Mouse (Mus musculus) stomach, embryonic 14.5 days (tissue): Measurements from ENCODE around the gene Trim7. TPM values are rescaled to one million over a fixed set of nuclear protein-coding genes. Genes with fewer than 3 reads are reported as not detected.

Experiments
- ATAC-seq: fragments of 200-750 bp; cut with Nextera tagmentation; 2 replicates; pipeline ENCODE4 v1.8.0; 2017; ENCODE audit warnings: low read depth, moderate TSS enrichment; ENCODE audit not compliant: insufficient number of reproducible peaks, insufficient read depth, low FRiP score
- H3K27ac ChIP-seq: fragments of 300-500 bp; sonication (generic); 2 replicates; pipeline ENCODE4 v1.5.1; 2014; ENCODE audit warnings: mild to moderate bottlenecking, low read length, moderate library complexity, mixed read lengths
- H3K27me3 ChIP-seq: fragments of 300-500 bp; sonication (generic); 2 replicates; pipeline ENCODE4 v1.6.1; 2014; ENCODE audit warnings: low read length, control low read depth, mixed read lengths; ENCODE audit not compliant: control insufficient read depth, insufficient read depth
- H3K36me3 ChIP-seq: fragments of 300-500 bp; sonication (generic); 2 replicates; pipeline ENCODE4 v1.6.1; 2014; ENCODE audit warnings: mild to moderate bottlenecking, control low read depth, low read length, moderate library complexity, mixed read lengths; ENCODE audit not compliant: control insufficient read depth, insufficient read depth
- H3K4me1 ChIP-seq: fragments of 300-500 bp; sonication (generic); 2 replicates; pipeline ENCODE4 v1.6.1; 2014; ENCODE audit warnings: low read length, control low read depth, mixed read lengths; ENCODE audit not compliant: control insufficient read depth, insufficient read depth
- H3K4me2 ChIP-seq: fragments of 300-500 bp; sonication (generic); replicated peaks from 2 replicates; pipeline ENCODE4 v1.6.1; 2014; ENCODE audit warnings: low read depth, low read length, control low read depth
- H3K4me3 ChIP-seq: fragments of 300-500 bp; sonication (generic); 2 replicates; pipeline ENCODE4 v1.5.1; 2014; ENCODE audit warnings: low read depth, low read length, control low read depth
- H3K9ac ChIP-seq: fragments of 300-500 bp; sonication (generic); replicated peaks from 2 replicates; pipeline ENCODE4 v1.6.1; 2014; ENCODE audit warnings: low read depth, mild to moderate bottlenecking, control low read depth, low read length, moderate library complexity, mixed read lengths
- H3K9me3 ChIP-seq: fragments of 300-500 bp; sonication (generic); 2 replicates; pipeline ENCODE4 v1.6.1; 2016; ENCODE audit warnings: low read depth, low read length, control low read depth; ENCODE audit not compliant: control insufficient read depth
- WGBS: fragments of 180-500 bp; shearing (Covaris S2); extraction: QIAGEN DNeasy Blood & Tissue Kit; methylation state at CpG from one replicate; pipeline ENCODE4 v1.1.7; 2014; 5-methylcytosine and 5-hydroxymethylcytosine counted together
- polyA plus RNA-seq: library from polyadenylated mRNA; unstranded; fragments of >200 nt; fragmentation: Nextera tagmentation; extraction: Ambion mirVana; gene quantifications from 2 replicates; pipeline ENCODE4 v1.2.1, GENCODE M21; 2014

Gene Trim7
- polyA plus RNA-seq, 1 experiment from 2014 or later: 2.1 TPM

GRCm38 (mm10) chr11:48808304-48808646, 17.7 kb upstream of the Trim7 start:
- Histone ChIP-seq H3K9ac (no peak overlapping the region), H3K4me1 (no peaks in the 10 kb centered on the region), H3K4me3 (no peak overlapping the region), H3K4me2 (no peak overlapping the region), H3K27ac (no peak overlapping the region), H3K27me3 (no peaks in the 10 kb centered on the region), H3K36me3 (peaks cover 94% of the 10 kb centered on the region), H3K9me3 (no peaks in the 10 kb centered on the region)
- no peak for ATAC-seq

GRCm38 (mm10) chr11:48808737-48809433, 17.1 kb upstream of the Trim7 start:
- H3K27ac ChIP-seq: no peak overlapping the region
- H3K36me3 ChIP-seq: peaks cover 90% of the 10 kb centered on the region

GRCm38 (mm10) chr11:48809434-48809830, 16.5 kb upstream of the Trim7 start:
- Histone ChIP-seq H3K36me3 (peaks cover 85% of the 10 kb centered on the region), H3K27me3 (no peaks in the 10 kb centered on the region), H3K4me1 (no peaks in the 10 kb centered on the region), H3K4me2 (no peak overlapping the region), H3K9me3 (no peaks in the 10 kb centered on the region), H3K9ac (no peak overlapping the region), H3K27ac (no peak overlapping the region), H3K4me3 (no peak overlapping the region)
- no peak for ATAC-seq
- WGBS: 50% methylated on average over 4 of the region's 4 CpGs

More at GRCm38 (mm10) chr11:48808737-48809433, 17.1 kb upstream of the Trim7 start:
- 66% methylated on average over 16 of the region's 16 CpGs for WGBS
- no peaks in the 10 kb centered on the region for H3K27me3 ChIP-seq
- H3K4me2 ChIP-seq: no peak overlapping the region
- H3K9me3 ChIP-seq: no peaks in the 10 kb centered on the region
- no peaks in the 10 kb centered on the region for H3K4me1 ChIP-seq
- H3K9ac ChIP-seq: no peak overlapping the region
- no peak for ATAC-seq
- H3K4me3 ChIP-seq: no peak overlapping the region

- Histone ChIP-seq H3K9ac (no peak overlapping the region), H3K4me2 (no peak overlapping the region), H3K4me3 (no peak overlapping the region), H3K36me3 (peaks cover 77% of the 10 kb centered on the region), H3K27me3 (no peaks in the 10 kb centered on the region), H3K9me3 (no peaks in the 10 kb centered on the region), H3K4me1 (0 out of 2 replicates have a peak, but pooled peaks cover 3% of the 10 kb centered on the region), H3K27ac (no peak overlapping the region)
- WGBS: 78% methylated on average over 2 of the region's 2 CpGs
- ATAC-seq: no peak
These were observed 15.8 kb upstream of the Trim7 start for GRCm38 (mm10) chr11:48810142-48810541.

GRCm38 (mm10) chr11:48813782-48814181, 12.2 kb upstream of the Trim7 start:
- H3K9me3 ChIP-seq: no peaks in the 10 kb centered on the region
- ATAC-seq: no peak
- no peak overlapping the region for H3K27ac ChIP-seq
- no peaks in the 10 kb centered on the region for H3K27me3 ChIP-seq
- H3K36me3 ChIP-seq: peaks cover 48% of the 10 kb centered on the region
- H3K4me2 ChIP-seq: no peak overlapping the region
- H3K9ac ChIP-seq: no peak overlapping the region
- H3K4me3 ChIP-seq: no peak overlapping the region
- H3K4me1 ChIP-seq: peaks cover 15% of the 10 kb centered on the region; the same call in 1 of the 2 replicates

- peak overlapping the region; percentile 74 for H3K4me3 ChIP-seq
- ATAC-seq: no peak
- H3K4me1 ChIP-seq: peaks cover 15% of the 10 kb centered on the region; the same call in 1 of the 2 replicates
- H3K9ac ChIP-seq: peak overlapping the region; percentile 92; the same call in 1 of the 2 replicates
- WGBS: 74% methylated on average over 15 of the region's 16 CpGs
- no peaks in the 10 kb centered on the region for H3K27me3 ChIP-seq
- H3K36me3 ChIP-seq: peaks cover 31% of the 10 kb centered on the region
- H3K27ac ChIP-seq: no peak overlapping the region
- no peaks in the 10 kb centered on the region for H3K9me3 ChIP-seq
- peak overlapping the region; percentile 68 for H3K4me2 ChIP-seq
These were observed 10.1 kb upstream of the Trim7 start for GRCm38 (mm10) chr11:48815851-48816250.

GRCm38 (mm10) chr11:48816281-48816781, 9.6 kb upstream of the Trim7 start:
- peak; percentile 34 for ATAC-seq
- H3K36me3 ChIP-seq: peaks cover 26% of the 10 kb centered on the region
- no peaks in the 10 kb centered on the region for H3K27me3 ChIP-seq
- WGBS: 2% methylated on average over 23 of the region's 23 CpGs
- H3K9me3 ChIP-seq: no peaks in the 10 kb centered on the region
- peaks cover 15% of the 10 kb centered on the region; the same call in 1 of the 2 replicates for H3K4me1 ChIP-seq
- H3K27ac ChIP-seq: peak overlapping the region; percentile 59; the same call in 1 of the 2 replicates
- H3K9ac ChIP-seq: peak overlapping the region; percentile 92
- H3K4me3 ChIP-seq: peak overlapping the region; percentile 74
- peak overlapping the region; percentile 68 for H3K4me2 ChIP-seq

- Histone ChIP-seq H3K36me3 (peaks cover 19% of the 10 kb centered on the region), H3K9ac (peak within 1 kb of the TSS; percentile 92), H3K27me3 (no peaks in the 10 kb centered on the region), H3K27ac (peak within 1 kb of the TSS; percentile 85), H3K4me3 (peak within 1 kb of the TSS; percentile 74), H3K9me3 (no peaks in the 10 kb centered on the region), H3K4me2 (peak within 1 kb of the TSS; percentile 85), H3K4me1 (peaks cover 15% of the 10 kb centered on the region; the same call in 1 of the 2 replicates)
- peak; percentile 96 for ATAC-seq
- WGBS: under 1% methylated on average over 76 of the region's 77 CpGs
These were observed 8.9 kb upstream of the Trim7 start, which contains the start of gene Trim41 for GRCm38 (mm10) chr11:48816800-48817665. Gene Trim41, minus strand, starts transcription at chr11:48817353.
